Mouse (Mus musculus): Measurements from ENCODE around the gene Lnpep.

GRCm38 (mm10) chr17:17622576-17622975 lies 2.3 kb downstream of the Lnpep start:
- no peak for TF ChIP-seq GATA1 (IDR thresholded peaks at IDR 0.05; ENCODE audit: borderline replicate concordance, low read length)
- TF ChIP-seq FLI1 (IDR thresholded peaks at IDR 0.05; ENCODE audit: low read length), result no peak

Measured in megakaryocyte, embryonic 14.5 days (primary cell).